Mouse (Mus musculus): Measurements from ENCODE around the gene Efcab11. TPM values are rescaled to one million over a fixed set of nuclear protein-coding genes. Genes with fewer than 3 reads are reported as not detected.

Efcab11 gene
- polyA plus RNA-seq, 1 experiment from 2014 or later, result 2.2 TPM

- H3K27ac ChIP-seq (ENCODE audit: low read depth, low read length), result no peak overlapping the region
- no peaks in the 10 kb centered on the region for H3K27me3 ChIP-seq (ENCODE audit: control insufficient read depth, insufficient read depth, low read length)
- H3K9me3 ChIP-seq (ENCODE audit: control insufficient read depth, low read length), result no peaks in the 10 kb centered on the region
- WGBS, result 81% methylated on average over 9 of the region's 9 CpGs
- H3K4me2 ChIP-seq (ENCODE audit: low read depth, low read length), result no peak overlapping the region
- no peak overlapping the region for H3K4me3 ChIP-seq (ENCODE audit: low read depth, low read length)
- 0 out of 2 replicates have a peak, but pooled peaks cover 10% of the 10 kb centered on the region for H3K4me1 ChIP-seq (ENCODE audit: control insufficient read depth, insufficient read depth, low read length)
- no peak for ATAC-seq (ENCODE audit: low read depth)
- H3K36me3 ChIP-seq (ENCODE audit: control insufficient read depth, insufficient read depth, low read length), result no peaks in the 10 kb centered on the region
- H3K9ac ChIP-seq (replicated peaks; ENCODE audit: low read depth, low read length), result no peak overlapping the region
These were observed 128.0 kb downstream of the Efcab11 start for GRCm38 (mm10) chr12:99756213-99756612.

GRCm38 (mm10) chr12:99752986-99753385 is 131.3 kb downstream of the Efcab11 start:
- Histone ChIP-seq H3K4me3 (ENCODE audit: low read depth, low read length) (no peak overlapping the region), H3K4me1 (ENCODE audit: control insufficient read depth, insufficient read depth, low read length) (0 out of 2 replicates have a peak, but pooled peaks cover 7% of the 10 kb centered on the region), H3K9me3 (ENCODE audit: control insufficient read depth, low read length) (no peaks in the 10 kb centered on the region), H3K36me3 (ENCODE audit: control insufficient read depth, insufficient read depth, low read length) (no peaks in the 10 kb centered on the region), H3K9ac (replicated peaks; ENCODE audit: low read depth, low read length) (no peak overlapping the region), H3K27ac (ENCODE audit: low read depth, low read length) (no peak overlapping the region), H3K27me3 (ENCODE audit: control insufficient read depth, insufficient read depth, low read length) (no peaks in the 10 kb centered on the region), H3K4me2 (ENCODE audit: low read depth, low read length) (no peak overlapping the region)
- WGBS, result 88% methylated on average over 11 of the region's 11 CpGs
- ATAC-seq (ENCODE audit: low read depth), result no peak

GRCm38 (mm10) chr12:99749391-99749790 is 134.8 kb downstream of the Efcab11 start:
- ATAC-seq (ENCODE audit: low read depth), result no peak
- Histone ChIP-seq H3K9ac (replicated peaks; ENCODE audit: low read depth, low read length) (no peak overlapping the region), H3K4me3 (ENCODE audit: low read depth, low read length) (no peak overlapping the region), H3K36me3 (ENCODE audit: control insufficient read depth, insufficient read depth, low read length) (no peaks in the 10 kb centered on the region), H3K4me1 (ENCODE audit: control insufficient read depth, insufficient read depth, low read length) (no peaks in the 10 kb centered on the region), H3K9me3 (ENCODE audit: control insufficient read depth, low read length) (no peaks in the 10 kb centered on the region), H3K4me2 (ENCODE audit: low read depth, low read length) (no peak overlapping the region), H3K27me3 (ENCODE audit: control insufficient read depth, insufficient read depth, low read length) (no peaks in the 10 kb centered on the region), H3K27ac (ENCODE audit: low read depth, low read length) (no peak overlapping the region)
- 68% methylated on average over 3 of the region's 3 CpGs for WGBS

- H3K9ac ChIP-seq (replicated peaks; ENCODE audit: low read depth, low read length), result no peak overlapping the region
- no peaks in the 10 kb centered on the region for H3K4me1 ChIP-seq (ENCODE audit: control insufficient read depth, insufficient read depth, low read length)
- H3K4me2 ChIP-seq (ENCODE audit: low read depth, low read length), result no peak overlapping the region
- H3K36me3 ChIP-seq (ENCODE audit: control insufficient read depth, insufficient read depth, low read length), result no peaks in the 10 kb centered on the region
- H3K27ac ChIP-seq (ENCODE audit: low read depth, low read length), result no peak overlapping the region
- H3K9me3 ChIP-seq (ENCODE audit: control insufficient read depth, low read length), result no peaks in the 10 kb centered on the region
- no peaks in the 10 kb centered on the region for H3K27me3 ChIP-seq (ENCODE audit: control insufficient read depth, insufficient read depth, low read length)
- WGBS, result 87% methylated on average over 8 of the region's 8 CpGs
- no peak for ATAC-seq (ENCODE audit: low read depth)
- no peak overlapping the region for H3K4me3 ChIP-seq (ENCODE audit: low read depth, low read length)
These were observed 142.6 kb downstream of the Efcab11 start for GRCm38 (mm10) chr12:99741631-99742030.

GRCm38 (mm10) chr12:99739211-99739610 is 145.0 kb downstream of the Efcab11 start:
- H3K4me2 ChIP-seq (ENCODE audit: low read depth, low read length), result no peak overlapping the region
- H3K9me3 ChIP-seq (ENCODE audit: control insufficient read depth, low read length), result no peaks in the 10 kb centered on the region
- H3K9ac ChIP-seq (replicated peaks; ENCODE audit: low read depth, low read length), result no peak overlapping the region
- no peaks in the 10 kb centered on the region for H3K4me1 ChIP-seq (ENCODE audit: control insufficient read depth, insufficient read depth, low read length)
- H3K27ac ChIP-seq (ENCODE audit: low read depth, low read length), result no peak overlapping the region
- H3K4me3 ChIP-seq (ENCODE audit: low read depth, low read length), result no peak overlapping the region
- no peaks in the 10 kb centered on the region for H3K36me3 ChIP-seq (ENCODE audit: control insufficient read depth, insufficient read depth, low read length)
- no peak for ATAC-seq (ENCODE audit: low read depth)
- no peaks in the 10 kb centered on the region for H3K27me3 ChIP-seq (ENCODE audit: control insufficient read depth, insufficient read depth, low read length)
- 68% methylated on average over 5 of the region's 5 CpGs for WGBS

- H3K9ac ChIP-seq (replicated peaks; ENCODE audit: low read depth, low read length), result no peak overlapping the region
- H3K4me3 ChIP-seq (ENCODE audit: low read depth, low read length), result no peak overlapping the region
- H3K4me2 ChIP-seq (ENCODE audit: low read depth, low read length), result no peak overlapping the region
- H3K9me3 ChIP-seq (ENCODE audit: control insufficient read depth, low read length), result no peaks in the 10 kb centered on the region
- no peaks in the 10 kb centered on the region for H3K27me3 ChIP-seq (ENCODE audit: control insufficient read depth, insufficient read depth, low read length)
- no peaks in the 10 kb centered on the region for H3K36me3 ChIP-seq (ENCODE audit: control insufficient read depth, insufficient read depth, low read length)
- H3K4me1 ChIP-seq (ENCODE audit: control insufficient read depth, insufficient read depth, low read length), result no peaks in the 10 kb centered on the region
- H3K27ac ChIP-seq (ENCODE audit: low read depth, low read length), result no peak overlapping the region
- 93% methylated on average over 6 of the region's 6 CpGs for WGBS
- ATAC-seq (ENCODE audit: low read depth), result no peak
These were observed 146.0 kb downstream of the Efcab11 start for GRCm38 (mm10) chr12:99738256-99738655.

GRCm38 (mm10) chr12:99736971-99737370 is 147.3 kb downstream of the Efcab11 start:
- no peak overlapping the region for H3K9ac ChIP-seq (replicated peaks; ENCODE audit: low read depth, low read length)
- no peaks in the 10 kb centered on the region for H3K9me3 ChIP-seq (ENCODE audit: control insufficient read depth, low read length)
- 31% methylated on average over 3 of the region's 3 CpGs for WGBS
- no peaks in the 10 kb centered on the region for H3K36me3 ChIP-seq (ENCODE audit: control insufficient read depth, insufficient read depth, low read length)
- H3K27me3 ChIP-seq (ENCODE audit: control insufficient read depth, insufficient read depth, low read length), result no peaks in the 10 kb centered on the region
- no peak overlapping the region for H3K27ac ChIP-seq (ENCODE audit: low read depth, low read length)
- peak; percentile 4; the same call in 1 of the 2 replicates for ATAC-seq (ENCODE audit: low read depth)
- no peaks in the 10 kb centered on the region for H3K4me1 ChIP-seq (ENCODE audit: control insufficient read depth, insufficient read depth, low read length)
- no peak overlapping the region for H3K4me3 ChIP-seq (ENCODE audit: low read depth, low read length)
- no peak overlapping the region for H3K4me2 ChIP-seq (ENCODE audit: low read depth, low read length)

- Histone ChIP-seq H3K27ac (ENCODE audit: low read depth, low read length) (no peak overlapping the region), H3K36me3 (ENCODE audit: control insufficient read depth, insufficient read depth, low read length) (no peaks in the 10 kb centered on the region), H3K9me3 (ENCODE audit: control insufficient read depth, low read length) (no peaks in the 10 kb centered on the region), H3K4me3 (ENCODE audit: low read depth, low read length) (no peak overlapping the region), H3K9ac (replicated peaks; ENCODE audit: low read depth, low read length) (no peak overlapping the region), H3K4me1 (ENCODE audit: control insufficient read depth, insufficient read depth, low read length) (no peaks in the 10 kb centered on the region), H3K4me2 (ENCODE audit: low read depth, low read length) (no peak overlapping the region), H3K27me3 (ENCODE audit: control insufficient read depth, insufficient read depth, low read length) (no peaks in the 10 kb centered on the region)
- WGBS, result 51% methylated on average over 10 of the region's 10 CpGs
- no peak for ATAC-seq (ENCODE audit: low read depth)
These were observed 149.1 kb downstream of the Efcab11 start for GRCm38 (mm10) chr12:99735172-99735571.

- Histone ChIP-seq H3K4me3 (ENCODE audit: low read depth, low read length) (no peak overlapping the region), H3K27ac (ENCODE audit: low read depth, low read length) (no peak overlapping the region), H3K36me3 (ENCODE audit: control insufficient read depth, insufficient read depth, low read length) (no peaks in the 10 kb centered on the region), H3K27me3 (ENCODE audit: control insufficient read depth, insufficient read depth, low read length) (no peaks in the 10 kb centered on the region), H3K9me3 (ENCODE audit: control insufficient read depth, low read length) (no peaks in the 10 kb centered on the region), H3K4me2 (ENCODE audit: low read depth, low read length) (no peak overlapping the region), H3K4me1 (ENCODE audit: control insufficient read depth, insufficient read depth, low read length) (no peaks in the 10 kb centered on the region), H3K9ac (replicated peaks; ENCODE audit: low read depth, low read length) (no peak overlapping the region)
- ATAC-seq (ENCODE audit: low read depth), result no peak
- WGBS, result 95% methylated on average over 9 of the region's 12 CpGs
These were observed 160.0 kb downstream of the Efcab11 start for GRCm38 (mm10) chr12:99724206-99724605.

- H3K9me3 ChIP-seq (ENCODE audit: control insufficient read depth, low read length), result no peaks in the 10 kb centered on the region
- no peaks in the 10 kb centered on the region for H3K4me1 ChIP-seq (ENCODE audit: control insufficient read depth, insufficient read depth, low read length)
- no peak overlapping the region for H3K4me2 ChIP-seq (ENCODE audit: low read depth, low read length)
- no peaks in the 10 kb centered on the region for H3K36me3 ChIP-seq (ENCODE audit: control insufficient read depth, insufficient read depth, low read length)
- H3K4me3 ChIP-seq (ENCODE audit: low read depth, low read length), result no peak overlapping the region
- no peaks in the 10 kb centered on the region for H3K27me3 ChIP-seq (ENCODE audit: control insufficient read depth, insufficient read depth, low read length)
- no peak overlapping the region for H3K9ac ChIP-seq (replicated peaks; ENCODE audit: low read depth, low read length)
- no peak for ATAC-seq (ENCODE audit: low read depth)
- 85% methylated on average over 8 of the region's 8 CpGs for WGBS
- no peak overlapping the region for H3K27ac ChIP-seq (ENCODE audit: low read depth, low read length)
These were observed 160.4 kb downstream of the Efcab11 start for GRCm38 (mm10) chr12:99723791-99724190.
